Mouse (Mus musculus) embryonic stem cell, embryonic (primary cell): ENCODE results near the gene Lrig3.

ENCODE experiments used
- CTCF ChIA-PET, 4 experiments: fragments of 300-600 bp in 2 of 4; fragments of 350-600 bp in 2 of 4; sonication (Branson Sonifier 250); formaldehyde crosslinking; loops; one replicate each; lab custom pipeline; 2022; ENCODE audit warnings: inconsistent platforms in 2 of 4; lab: Charles Lee
- POLR2A ChIA-PET, 4 experiments: fragments of 300-600 bp in 2 of 4; fragments of 350-600 bp in 2 of 4; sonication (Branson Sonifier 250); formaldehyde crosslinking; loops; one replicate each; lab custom pipeline; 2022; ENCODE audit warnings: antibody characterized with exemption in 4 of 4, inconsistent platforms in 1 of 4; lab: Charles Lee

Lrig3 gene

DNA sequence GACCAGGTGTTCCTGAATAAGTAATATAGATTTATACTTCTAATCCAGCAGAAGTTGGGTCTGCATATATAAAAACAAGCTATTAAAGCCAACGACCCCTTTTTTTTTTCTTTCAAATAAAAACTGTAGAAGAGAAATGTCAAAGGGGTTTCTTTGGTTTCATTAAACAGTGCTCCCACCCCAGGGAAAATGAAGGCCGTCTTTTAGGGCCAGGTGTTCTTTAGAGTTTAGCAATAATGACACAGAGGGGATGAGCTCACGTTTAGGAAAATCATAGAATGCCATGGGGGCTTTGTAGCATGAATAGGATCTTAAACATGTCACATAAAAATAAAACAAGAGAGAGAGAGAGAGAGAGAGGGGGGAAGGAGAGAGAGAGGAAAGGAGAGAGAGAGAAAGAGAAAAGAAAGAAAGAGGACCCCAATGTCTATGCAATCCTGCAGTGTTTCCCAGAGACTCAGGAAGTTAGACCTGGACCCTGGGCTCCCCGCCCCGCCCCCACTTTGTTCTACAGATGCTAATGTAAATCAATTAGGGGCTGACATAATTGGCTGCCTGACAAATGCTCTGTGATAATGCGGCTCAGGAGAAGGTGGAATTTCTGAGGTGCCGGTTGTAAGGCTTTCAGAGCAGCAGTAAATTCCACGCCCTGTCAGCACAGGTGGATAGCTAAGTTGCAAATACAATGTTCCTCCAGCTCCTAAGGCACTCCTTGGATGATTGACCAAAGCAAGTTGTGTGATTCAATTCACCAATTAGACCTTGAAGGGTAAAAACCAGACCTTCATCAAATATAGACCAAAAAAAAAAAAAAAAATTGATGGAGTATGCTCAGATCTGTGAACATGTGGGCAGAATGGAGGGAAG is 62.8 kb downstream of the Lrig3 start:
- ChIA-PET POLR2A (interaction anchor here in 1 of 4 experiments (1.0 kb wide), 1 partner anchor 14 kb away, joined by 3 read pairs; no protein-coding TSS in a partner anchor), CTCF (no interaction called here)

DNA sequence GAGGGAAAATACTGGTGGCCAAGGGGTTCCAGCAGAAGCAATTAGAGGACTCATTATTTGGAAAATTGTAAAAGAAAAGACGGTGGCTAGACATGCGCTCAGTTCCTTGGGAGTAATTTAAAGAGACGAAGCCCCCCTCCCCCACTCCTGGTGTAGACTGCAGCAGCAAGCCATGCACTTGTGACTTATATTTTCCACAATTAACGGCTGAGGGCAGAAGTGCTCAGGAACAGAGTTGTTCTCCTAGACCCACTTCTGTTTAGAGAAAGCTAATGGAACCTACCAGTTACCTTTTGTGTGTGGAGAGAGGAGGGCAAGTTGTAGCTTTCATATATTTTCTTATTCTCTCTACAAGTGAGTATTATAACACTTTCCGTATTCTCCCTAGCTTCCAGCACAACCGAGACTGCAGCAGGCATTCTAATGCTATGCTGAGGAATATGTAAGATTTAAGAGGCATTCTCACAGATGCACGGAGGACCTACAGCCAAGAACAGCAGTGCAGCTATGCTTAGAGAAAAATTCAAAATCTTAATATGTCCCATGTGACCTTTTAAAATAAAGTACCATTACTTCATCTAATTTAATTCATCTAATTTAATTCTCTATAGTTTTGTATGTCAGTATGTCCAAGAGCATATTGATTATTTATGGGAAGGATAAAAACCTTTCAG is 63.6 kb downstream of the Lrig3 start:
- CTCF ChIA-PET: no interaction called here
- POLR2A ChIA-PET: no interaction called here

GRCm38 (mm10) chr10:126056881-126057280 is 90.9 kb downstream of the Lrig3 start:
- POLR2A ChIA-PET: interaction anchor here in 1 of 4 experiments (0.6 kb wide), 1 partner anchor 659 kb away, joined by 3 read pairs; no protein-coding TSS in a partner anchor
- CTCF ChIA-PET: no interaction called here

GRCm38 (mm10) chr10:126062812-126063211 is 96.8 kb downstream of the Lrig3 start:
- ChIA-PET POLR2A (no interaction called here), CTCF (no interaction called here)
